Mouse (Mus musculus): ENCODE data around the gene Coa6. TPM values are rescaled to one million over a fixed set of nuclear protein-coding genes. Genes with fewer than 3 reads are reported as not detected.

The Coa6 gene
- polyA plus RNA-seq (2011; ENCODE audit: insufficient read depth, insufficient read length, low read depth, missing spikeins), result 12.3 and 12.8 TPM in 2 replicates

- H3K36me3 ChIP-seq (ENCODE audit: control insufficient read depth, insufficient read depth, low read length, poor library complexity, severe bottlenecking), result peaks cover 22% of the 10 kb centered on the region
- TF ChIP-seq POLR2A (IDR thresholded peaks at IDR 0.05; ENCODE audit: insufficient read depth, low read length) (peak; percentile 44), CTCF (IDR thresholded peaks at IDR 0.05; ENCODE audit: low read depth, low read length) (no peak), EP300 (IDR thresholded peaks at IDR 0.05; ENCODE audit: insufficient read depth, low read depth, low read length) (no peak)
- H3K27ac ChIP-seq (ENCODE audit: insufficient read depth, low read length), result no peak within 1 kb of the TSS
- H3K9ac ChIP-seq (ENCODE audit: low read depth, poor library complexity, severe bottlenecking), result peak within 1 kb of the TSS; percentile 65
- H3K4me1 ChIP-seq (ENCODE audit: control insufficient read depth, insufficient read depth, low read length), result no peaks in the 10 kb centered on the region
- H3K4me3 ChIP-seq (ENCODE audit: low read depth, low read length), result peak within 1 kb of the TSS; percentile 97
- H3K27me3 ChIP-seq (ENCODE audit: control insufficient read depth, insufficient read depth, low read length, poor library complexity, severe bottlenecking), result no peaks in the 10 kb centered on the region
- H3K9me3 ChIP-seq (replicated peaks; ENCODE audit: control insufficient read depth, insufficient read depth, low read length, poor library complexity, severe bottlenecking), result peaks cover 8% of the 10 kb centered on the region
Observed at GRCm38 (mm10) chr8:126422174-126422919, at the start of gene Coa6. Gene Coa6, plus strand, starts transcription at chr8:126422515.

GRCm38 (mm10) chr8:126379580-126379979, 42.7 kb upstream of the Coa6 start:
- no peak for TF ChIP-seq EP300 (IDR thresholded peaks at IDR 0.05; ENCODE audit: insufficient read depth, low read depth, low read length)
- no peak for TF ChIP-seq POLR2A (IDR thresholded peaks at IDR 0.05; ENCODE audit: insufficient read depth, low read length)
- no peak for TF ChIP-seq CTCF (IDR thresholded peaks at IDR 0.05; ENCODE audit: low read depth, low read length)
- Histone ChIP-seq H3K9me3 (replicated peaks; ENCODE audit: control insufficient read depth, insufficient read depth, low read length, poor library complexity, severe bottlenecking) (no peaks in the 10 kb centered on the region), H3K4me3 (ENCODE audit: low read depth, low read length) (no peak overlapping the region), H3K4me1 (ENCODE audit: control insufficient read depth, insufficient read depth, low read length) (no peaks in the 10 kb centered on the region), H3K36me3 (ENCODE audit: control insufficient read depth, insufficient read depth, low read length, poor library complexity, severe bottlenecking) (no peaks in the 10 kb centered on the region), H3K9ac (ENCODE audit: low read depth, poor library complexity, severe bottlenecking) (no peak overlapping the region), H3K27ac (ENCODE audit: insufficient read depth, low read length) (no peak overlapping the region), H3K27me3 (ENCODE audit: control insufficient read depth, insufficient read depth, low read length, poor library complexity, severe bottlenecking) (no peaks in the 10 kb centered on the region)

GRCm38 (mm10) chr8:126380141-126380540, 42.2 kb upstream of the Coa6 start:
- H3K9me3 ChIP-seq (replicated peaks; ENCODE audit: control insufficient read depth, insufficient read depth, low read length, poor library complexity, severe bottlenecking), result no peaks in the 10 kb centered on the region
- no peaks in the 10 kb centered on the region for H3K4me1 ChIP-seq (ENCODE audit: control insufficient read depth, insufficient read depth, low read length)
- H3K4me3 ChIP-seq (ENCODE audit: low read depth, low read length), result no peak overlapping the region
- no peaks in the 10 kb centered on the region for H3K27me3 ChIP-seq (ENCODE audit: control insufficient read depth, insufficient read depth, low read length, poor library complexity, severe bottlenecking)
- no peak overlapping the region for H3K9ac ChIP-seq (ENCODE audit: low read depth, poor library complexity, severe bottlenecking)
- no peak overlapping the region for H3K27ac ChIP-seq (ENCODE audit: insufficient read depth, low read length)
- TF ChIP-seq POLR2A (IDR thresholded peaks at IDR 0.05; ENCODE audit: insufficient read depth, low read length), result no peak
- no peak for TF ChIP-seq EP300 (IDR thresholded peaks at IDR 0.05; ENCODE audit: insufficient read depth, low read depth, low read length)
- no peak for TF ChIP-seq CTCF (IDR thresholded peaks at IDR 0.05; ENCODE audit: low read depth, low read length)
- no peaks in the 10 kb centered on the region for H3K36me3 ChIP-seq (ENCODE audit: control insufficient read depth, insufficient read depth, low read length, poor library complexity, severe bottlenecking)

- TF ChIP-seq CTCF (IDR thresholded peaks at IDR 0.05; ENCODE audit: low read depth, low read length) (no peak), EP300 (IDR thresholded peaks at IDR 0.05; ENCODE audit: insufficient read depth, low read depth, low read length) (no peak), POLR2A (IDR thresholded peaks at IDR 0.05; ENCODE audit: insufficient read depth, low read length) (no peak)
- H3K4me1 ChIP-seq (ENCODE audit: control insufficient read depth, insufficient read depth, low read length), result no peaks in the 10 kb centered on the region
- H3K4me3 ChIP-seq (ENCODE audit: low read depth, low read length), result no peak overlapping the region
- no peaks in the 10 kb centered on the region for H3K36me3 ChIP-seq (ENCODE audit: control insufficient read depth, insufficient read depth, low read length, poor library complexity, severe bottlenecking)
- H3K9me3 ChIP-seq (replicated peaks; ENCODE audit: control insufficient read depth, insufficient read depth, low read length, poor library complexity, severe bottlenecking), result no peaks in the 10 kb centered on the region
- no peak overlapping the region for H3K27ac ChIP-seq (ENCODE audit: insufficient read depth, low read length)
- no peak overlapping the region for H3K9ac ChIP-seq (ENCODE audit: low read depth, poor library complexity, severe bottlenecking)
- no peaks in the 10 kb centered on the region for H3K27me3 ChIP-seq (ENCODE audit: control insufficient read depth, insufficient read depth, low read length, poor library complexity, severe bottlenecking)
Observed at GRCm38 (mm10) chr8:126381299-126381698, 41.0 kb upstream of the Coa6 start.

- H3K4me1 ChIP-seq (ENCODE audit: control insufficient read depth, insufficient read depth, low read length), result no peaks in the 10 kb centered on the region
- H3K9ac ChIP-seq (ENCODE audit: low read depth, poor library complexity, severe bottlenecking), result no peak overlapping the region
- H3K4me3 ChIP-seq (ENCODE audit: low read depth, low read length), result no peak overlapping the region
Observed at GRCm38 (mm10) chr8:126382216-126382615, 40.1 kb upstream of the Coa6 start.

GRCm38 (mm10) chr8:126382749-126383148, 39.6 kb upstream of the Coa6 start:
- no peaks in the 10 kb centered on the region for H3K27me3 ChIP-seq (ENCODE audit: control insufficient read depth, insufficient read depth, low read length, poor library complexity, severe bottlenecking)
- no peaks in the 10 kb centered on the region for H3K9me3 ChIP-seq (replicated peaks; ENCODE audit: control insufficient read depth, insufficient read depth, low read length, poor library complexity, severe bottlenecking)
- TF ChIP-seq EP300 (IDR thresholded peaks at IDR 0.05; ENCODE audit: insufficient read depth, low read depth, low read length), result no peak
- peak; percentile 66 for TF ChIP-seq CTCF (IDR thresholded peaks at IDR 0.05; ENCODE audit: low read depth, low read length)
- no peaks in the 10 kb centered on the region for H3K36me3 ChIP-seq (ENCODE audit: control insufficient read depth, insufficient read depth, low read length, poor library complexity, severe bottlenecking)
- H3K27ac ChIP-seq (ENCODE audit: insufficient read depth, low read length), result no peak overlapping the region
- H3K4me1 ChIP-seq (ENCODE audit: control insufficient read depth, insufficient read depth, low read length), result no peaks in the 10 kb centered on the region
- no peak overlapping the region for H3K9ac ChIP-seq (ENCODE audit: low read depth, poor library complexity, severe bottlenecking)
- H3K4me3 ChIP-seq (ENCODE audit: low read depth, low read length), result no peak overlapping the region

More at GRCm38 (mm10) chr8:126382216-126382615, 40.1 kb upstream of the Coa6 start:
- H3K27ac ChIP-seq (ENCODE audit: insufficient read depth, low read length), result no peak overlapping the region
- H3K27me3 ChIP-seq (ENCODE audit: control insufficient read depth, insufficient read depth, low read length, poor library complexity, severe bottlenecking), result no peaks in the 10 kb centered on the region
- no peaks in the 10 kb centered on the region for H3K36me3 ChIP-seq (ENCODE audit: control insufficient read depth, insufficient read depth, low read length, poor library complexity, severe bottlenecking)
- H3K9me3 ChIP-seq (replicated peaks; ENCODE audit: control insufficient read depth, insufficient read depth, low read length, poor library complexity, severe bottlenecking), result no peaks in the 10 kb centered on the region
- no peak for TF ChIP-seq POLR2A (IDR thresholded peaks at IDR 0.05; ENCODE audit: insufficient read depth, low read length)
- TF ChIP-seq EP300 (IDR thresholded peaks at IDR 0.05; ENCODE audit: insufficient read depth, low read depth, low read length), result no peak
- no peak for TF ChIP-seq CTCF (IDR thresholded peaks at IDR 0.05; ENCODE audit: low read depth, low read length)

All from ES-Bruce4 (cell line).